Mouse (Mus musculus) MEL (cell line): ENCODE measurements around the gene Slc36a4.

Experiments used
- BHLHE40 ChIP-seq: IDR thresholded peaks from 2 replicates; pipeline ENCODE4 v1.6.1; 2012; ENCODE audit warnings: low read depth, mild to moderate bottlenecking, inconsistent platforms, low read length, improper control_type of control experiment, borderline replicate concordance
- CTCF ChIP-seq, 3 experiments: IDR thresholded peaks in 2 of 3; conservative IDR thresholded peaks in 1 of 3; 2 replicates each; pipeline ENCODE4 v1.5.1; 2011 to 2012; ENCODE audit warnings: low read length in 3 of 3, low read depth in 2 of 3, mild to moderate bottlenecking in 2 of 3, improper control_type of control experiment in 1 of 3, inconsistent platforms in 1 of 3, mixed read lengths in 1 of 3, moderate library complexity in 1 of 3; ENCODE audit not compliant: control insufficient read depth in 1 of 3, insufficient read depth in 1 of 3, poor library complexity in 1 of 3, severe bottlenecking in 1 of 3
- ELF1 ChIP-seq: IDR thresholded peaks from 2 replicates; pipeline ENCODE4 v1.6.1; 2014; ENCODE audit warnings: low read depth, mild to moderate bottlenecking, inconsistent platforms, low read length, improper control_type of control experiment, moderate library complexity
- EP300 ChIP-seq, 2 experiments: IDR thresholded peaks; 2 replicates each; pipeline ENCODE4 v1.6.1; 2011; ENCODE audit warnings: improper control_type of control experiment in 2 of 2, low read length in 2 of 2, low read depth in 1 of 2, mild to moderate bottlenecking in 1 of 2
- ETS1 ChIP-seq: IDR thresholded peaks from 2 replicates; pipeline ENCODE4 v1.6.1; 2012; ENCODE audit warnings: low read depth, mild to moderate bottlenecking, inconsistent platforms, low read length, improper control_type of control experiment, moderate library complexity
- GATA1 ChIP-seq: IDR thresholded peaks from 2 replicates; pipeline ENCODE4 v1.6.1; 2011; ENCODE audit warnings: low read depth, low read length, improper control_type of control experiment
- JUND ChIP-seq: IDR thresholded peaks from 2 replicates; pipeline ENCODE4 v1.6.1; 2011; ENCODE audit warnings: low read depth, mild to moderate bottlenecking, improper control_type of control experiment, low read length
- MAX ChIP-seq: IDR thresholded peaks from 2 replicates; pipeline ENCODE4 v1.6.1; 2011; ENCODE audit warnings: low read length, improper control_type of control experiment
- MAZ ChIP-seq: IDR thresholded peaks from 2 replicates; pipeline ENCODE4 v1.6.1; 2012; ENCODE audit warnings: low read depth, mild to moderate bottlenecking, inconsistent platforms, low read length, improper control_type of control experiment
- MXI1 ChIP-seq: IDR thresholded peaks from 2 replicates; pipeline ENCODE4 v1.6.1; 2011; ENCODE audit warnings: mild to moderate bottlenecking, low read depth, low read length, improper control_type of control experiment
- POLR2A ChIP-seq, 2 experiments: IDR thresholded peaks; 2 replicates each; pipeline ENCODE4 v1.6.1; 2011 to 2012; ENCODE audit warnings: low read length in 2 of 2, mild to moderate bottlenecking in 2 of 2, control low read depth in 1 of 2, improper control_type of control experiment in 1 of 2, low read depth in 1 of 2, moderate library complexity in 1 of 2; ENCODE audit not compliant: control insufficient read depth in 1 of 2, insufficient read depth in 1 of 2, poor library complexity in 1 of 2
- POLR2AphosphoS2 ChIP-seq: IDR thresholded peaks from 2 replicates; pipeline ENCODE4 v1.6.1; 2011; ENCODE audit warnings: low read length, improper control_type of control experiment

- TF ChIP-seq POLR2A (IDR thresholded peaks at IDR 0.05; ENCODE audit: control insufficient read depth in 1 of 2, insufficient read depth in 1 of 2, low read depth in 1 of 2, low read length in 2 of 2, poor library complexity in 1 of 2) (no peak), CTCF (IDR thresholded peaks at IDR 0.05 in 2 of 3, conservative IDR thresholded peaks at IDR 0.05 in 1 of 3; ENCODE audit: control insufficient read depth in 1 of 3, insufficient read depth in 1 of 3, low read depth in 2 of 3, low read length in 3 of 3, poor library complexity in 1 of 3, severe bottlenecking in 1 of 3) (no peak), MAX (no peak), EP300 (IDR thresholded peaks at IDR 0.05; ENCODE audit: low read depth in 1 of 2, low read length in 2 of 2) (no peak), MAZ (no peak), POLR2AphosphoS2 (no peak), JUND (no peak), MXI1 (no peak), ETS1 (no peak), BHLHE40 (no peak), ELF1 (no peak), GATA1 (no peak)
Measured at GRCm38 (mm10) chr9:15774911-15775310, 65.4 kb downstream of the Slc36a4 start.
